Mouse (Mus musculus) lung, embryonic 16.5 days (tissue): ENCODE measurements around the gene Adam30. TPM values are rescaled to one million over a fixed set of nuclear protein-coding genes. Genes with fewer than 3 reads are reported as not detected.

Experiments
- ATAC-seq: fragments of 200-750 bp; cut with Nextera tagmentation; 2 replicates; pipeline ENCODE4 v1.8.0; 2017; ENCODE audit warnings: low read depth, mild to moderate bottlenecking, moderate library complexity
- H3K27ac ChIP-seq: fragments of 300-500 bp; sonication (generic); 2 replicates; pipeline ENCODE4 v1.5.1; 2014; ENCODE audit warnings: mild to moderate bottlenecking, control low read depth, low read length
- H3K27me3 ChIP-seq: fragments of 300-500 bp; sonication (generic); 2 replicates; pipeline ENCODE4 v1.6.1; 2014; ENCODE audit warnings: low read depth, low read length, mixed read lengths; ENCODE audit not compliant: control insufficient read depth, insufficient read depth
- H3K36me3 ChIP-seq: fragments of 300-500 bp; sonication (generic); 2 replicates; pipeline ENCODE4 v1.6.1; 2014; ENCODE audit warnings: low read length; ENCODE audit not compliant: control insufficient read depth, insufficient read depth
- H3K4me1 ChIP-seq: fragments of 300-500 bp; sonication (generic); replicated peaks from 2 replicates; pipeline ENCODE4 v1.6.1; 2014; ENCODE audit warnings: low read length, mixed read lengths; ENCODE audit not compliant: control insufficient read depth, insufficient read depth
- H3K4me2 ChIP-seq: fragments of 300-500 bp; sonication (generic); 2 replicates; pipeline ENCODE4 v1.6.1; 2014; ENCODE audit warnings: low read depth, low read length, control low read depth
- H3K4me3 ChIP-seq: fragments of 300-500 bp; sonication (generic); 2 replicates; pipeline ENCODE4 v1.5.1; 2014; ENCODE audit warnings: mild to moderate bottlenecking, low read length, control low read depth
- H3K9ac ChIP-seq: fragments of 300-500 bp; sonication (generic); 2 replicates; pipeline ENCODE4 v1.6.1; 2014; ENCODE audit warnings: low read length, control low read depth
- H3K9me3 ChIP-seq: fragments of 300-500 bp; sonication (generic); 2 replicates; pipeline ENCODE4 v1.6.1; 2016; ENCODE audit warnings: low read length; ENCODE audit not compliant: control insufficient read depth
- WGBS: fragments of 180-500 bp; shearing (Covaris S2); extraction: QIAGEN DNeasy Blood & Tissue Kit; methylation state at CpG from one replicate; pipeline ENCODE4 v1.1.7; 2014; 5-methylcytosine and 5-hydroxymethylcytosine counted together
- polyA plus RNA-seq: library from polyadenylated mRNA; unstranded; fragments of >200 nt; fragmentation: Nextera tagmentation; extraction: Ambion mirVana; gene quantifications from 2 replicates; pipeline ENCODE4 v1.2.1, GENCODE M21; 2015

The Adam30 gene
- polyA plus RNA-seq, 1 experiment from 2014 or later, result not detected

GRCm38 (mm10) chr3:98158646-98159045, 1.8 kb upstream of the Adam30 start:
- no peak for ATAC-seq
- 75% methylated on average over 4 of the region's 4 CpGs for WGBS
- H3K4me2 ChIP-seq, result no peak overlapping the region
- H3K27me3 ChIP-seq, result no peaks in the 10 kb centered on the region
- peaks cover 5% of the 10 kb centered on the region; the same call in 1 of the 2 replicates for H3K4me1 ChIP-seq
- H3K9ac ChIP-seq, result no peak overlapping the region
- H3K4me3 ChIP-seq, result no peak overlapping the region
- H3K9me3 ChIP-seq, result no peaks in the 10 kb centered on the region
- no peaks in the 10 kb centered on the region for H3K36me3 ChIP-seq
- H3K27ac ChIP-seq, result no peak overlapping the region

GRCm38 (mm10) chr3:98159289-98159688, 1.1 kb upstream of the Adam30 start:
- ATAC-seq, result no peak
- H3K36me3 ChIP-seq, result no peaks in the 10 kb centered on the region
- H3K4me2 ChIP-seq, result no peak overlapping the region
- peaks cover 5% of the 10 kb centered on the region; the same call in 1 of the 2 replicates for H3K4me1 ChIP-seq
- H3K9me3 ChIP-seq, result no peaks in the 10 kb centered on the region
- no peaks in the 10 kb centered on the region for H3K27me3 ChIP-seq
- H3K27ac ChIP-seq, result no peak overlapping the region
- H3K4me3 ChIP-seq, result no peak overlapping the region
- no peak overlapping the region for H3K9ac ChIP-seq
- WGBS, result 47% methylated on average over 4 of the region's 4 CpGs

- no peak overlapping the region for H3K27ac ChIP-seq
Measured at GRCm38 (mm10) chr3:98178340-98178739, 17.9 kb downstream of the Adam30 start.

GRCm38 (mm10) chr3:98180805-98181204, 20.4 kb downstream of the Adam30 start:
- no peaks in the 10 kb centered on the region for H3K9me3 ChIP-seq
- H3K27me3 ChIP-seq, result no peaks in the 10 kb centered on the region
- H3K4me3 ChIP-seq, result no peak overlapping the region
- no peaks in the 10 kb centered on the region for H3K36me3 ChIP-seq
- H3K9ac ChIP-seq, result no peak overlapping the region
- H3K4me2 ChIP-seq, result no peak overlapping the region
- WGBS, result 23% methylated on average over 7 of the region's 7 CpGs
- no peak for ATAC-seq
- H3K4me1 ChIP-seq, result no peaks in the 10 kb centered on the region
- H3K27ac ChIP-seq, result no peak overlapping the region

More at GRCm38 (mm10) chr3:98178340-98178739, 17.9 kb downstream of the Adam30 start:
- 66% methylated on average over 4 of the region's 4 CpGs for WGBS
- Histone ChIP-seq H3K9ac (no peak overlapping the region), H3K4me2 (no peak overlapping the region), H3K4me1 (no peaks in the 10 kb centered on the region), H3K27me3 (no peaks in the 10 kb centered on the region), H3K9me3 (no peaks in the 10 kb centered on the region), H3K36me3 (no peaks in the 10 kb centered on the region), H3K4me3 (no peak overlapping the region)
- no peak for ATAC-seq

- no peak for ATAC-seq
- H3K9ac ChIP-seq, result no peak overlapping the region
- H3K36me3 ChIP-seq, result no peaks in the 10 kb centered on the region
- no peak overlapping the region for H3K4me3 ChIP-seq
- whole genome bisulfite sequencing, result 36% methylated on average over 10 of the region's 10 CpGs
- no peaks in the 10 kb centered on the region for H3K9me3 ChIP-seq
- no peak overlapping the region for H3K4me2 ChIP-seq
- no peaks in the 10 kb centered on the region for H3K27me3 ChIP-seq
- no peak overlapping the region for H3K27ac ChIP-seq
- no peaks in the 10 kb centered on the region for H3K4me1 ChIP-seq
Measured at GRCm38 (mm10) chr3:98185163-98185714, 24.8 kb downstream of the Adam30 start.

- WGBS, result 71% methylated on average over 3 of the region's 3 CpGs
- no peak overlapping the region for H3K9ac ChIP-seq
- no peak overlapping the region for H3K4me3 ChIP-seq
- H3K27ac ChIP-seq, result no peak overlapping the region
- no peak for ATAC-seq
- no peaks in the 10 kb centered on the region for H3K27me3 ChIP-seq
- no peaks in the 10 kb centered on the region for H3K36me3 ChIP-seq
- no peaks in the 10 kb centered on the region for H3K9me3 ChIP-seq
- H3K4me1 ChIP-seq, result no peaks in the 10 kb centered on the region
- H3K4me2 ChIP-seq, result no peak overlapping the region
Measured at GRCm38 (mm10) chr3:98187777-98188176, 27.3 kb downstream of the Adam30 start.

- H3K4me3 ChIP-seq, result no peak overlapping the region
- H3K4me2 ChIP-seq, result no peak overlapping the region
- H3K27ac ChIP-seq, result no peak overlapping the region
- no peak overlapping the region for H3K9ac ChIP-seq
- no peaks in the 10 kb centered on the region for H3K27me3 ChIP-seq
- H3K4me1 ChIP-seq, result no peaks in the 10 kb centered on the region
- H3K36me3 ChIP-seq, result no peaks in the 10 kb centered on the region
- no peaks in the 10 kb centered on the region for H3K9me3 ChIP-seq
- ATAC-seq, result no peak
- 17% methylated on average over 9 of the region's 9 CpGs for WGBS
Measured at GRCm38 (mm10) chr3:98197711-98198532, 37.5 kb downstream of the Adam30 start.

- Histone ChIP-seq H3K9ac (no peak overlapping the region), H3K9me3 (no peaks in the 10 kb centered on the region), H3K27ac (no peak overlapping the region), H3K4me3 (no peak overlapping the region), H3K36me3 (no peaks in the 10 kb centered on the region), H3K27me3 (no peaks in the 10 kb centered on the region), H3K4me1 (no peaks in the 10 kb centered on the region), H3K4me2 (no peak overlapping the region)
- WGBS, result 61% methylated on average over 5 of the region's 5 CpGs
- no peak for ATAC-seq
Measured at GRCm38 (mm10) chr3:98199747-98200146, 39.3 kb downstream of the Adam30 start.

- Histone ChIP-seq H3K4me2 (no peak overlapping the region), H3K27me3 (no peaks in the 10 kb centered on the region), H3K9ac (no peak overlapping the region), H3K9me3 (no peaks in the 10 kb centered on the region), H3K36me3 (no peaks in the 10 kb centered on the region), H3K27ac (no peak overlapping the region), H3K4me1 (no peaks in the 10 kb centered on the region), H3K4me3 (no peak overlapping the region)
- WGBS, result 38% methylated on average over 5 of the region's 5 CpGs
- no peak for ATAC-seq
Measured at GRCm38 (mm10) chr3:98203282-98203681, 42.9 kb downstream of the Adam30 start.
